Mouse (Mus musculus): ENCODE results near the gene Timp3. TPM values are rescaled to one million over a fixed set of nuclear protein-coding genes. Genes with fewer than 3 reads are reported as not detected.

Gene Timp3
- total and polyA plus RNA-seq, 3 experiments = not detected

DNA sequence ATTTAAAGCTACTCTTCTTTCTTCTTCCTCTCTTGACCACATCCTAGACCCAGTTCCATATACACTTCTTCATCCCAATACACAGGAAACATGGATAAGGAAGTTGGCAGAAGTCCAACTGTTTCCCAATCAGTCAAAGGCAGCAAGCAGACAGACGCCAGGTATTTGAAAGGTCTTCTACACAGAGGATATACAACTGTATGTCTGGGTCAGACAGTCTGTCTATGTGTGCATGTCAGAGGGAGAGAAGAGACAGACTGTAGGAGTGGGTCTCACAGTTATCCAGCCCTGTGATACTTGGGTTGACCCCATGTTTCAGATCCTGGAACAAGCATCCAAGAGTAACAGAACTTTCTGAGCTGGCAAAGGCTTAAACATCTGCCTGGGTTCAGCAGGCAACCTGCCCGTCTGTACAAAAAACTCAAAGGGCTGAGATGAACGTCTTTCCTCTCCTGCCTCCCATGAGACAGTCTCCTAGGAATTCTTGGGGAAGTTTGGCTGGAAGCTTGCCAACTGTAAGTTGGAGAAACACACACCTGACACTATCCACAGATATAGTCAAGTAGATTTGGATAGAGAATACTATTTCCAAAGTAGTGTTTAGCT lies 46.2 kb downstream of the Timp3 start:
- H3K9me3 ChIP-seq (replicated peaks; ENCODE audit: insufficient read depth, low read length) = no peaks in the 10 kb centered on the region
- no peaks in the 10 kb centered on the region for H3K36me3 ChIP-seq (ENCODE audit: control insufficient read depth in 1 of 2, insufficient read depth in 2 of 2, low read length in 2 of 2)
- no peak overlapping the region for H3K27ac ChIP-seq (ENCODE audit: control insufficient read depth, low read depth, low read length)
- no peaks in the 10 kb centered on the region for H3K79me2 ChIP-seq (ENCODE audit: control insufficient read depth, insufficient read depth, low read length, poor library complexity)
- H3K9ac ChIP-seq (ENCODE audit: control insufficient read depth, low read depth, low read length, poor library complexity, severe bottlenecking) = no peak overlapping the region
- DNase-seq (ENCODE audit: low read depth, low spot score) = no peak
- TF ChIP-seq NELFE (IDR thresholded peaks at IDR 0.05; ENCODE audit: low read depth, low read length) (no peak), NRF1 (IDR thresholded peaks at IDR 0.05; ENCODE audit: insufficient read depth, low read depth, low read length, poor library complexity, severe bottlenecking) (no peak), EP300 (IDR thresholded peaks at IDR 0.05; ENCODE audit: low read depth in 1 of 2, low read length in 2 of 2) (no peak), ZNF384 (IDR thresholded peaks at IDR 0.05; ENCODE audit: low read depth, low read length) (no peak), E2F4 (IDR thresholded peaks at IDR 0.05; ENCODE audit: borderline replicate concordance, low read depth, low read length) (no peak), UBTF (IDR thresholded peaks at IDR 0.05; ENCODE audit: borderline replicate concordance, insufficient read depth, low read depth, low read length) (no peak), TBP (IDR thresholded peaks at IDR 0.05; ENCODE audit: low read depth, low read length) (no peak), POLR2AphosphoS2 (IDR thresholded peaks at IDR 0.05; ENCODE audit: low read length) (no peak), MAX (IDR thresholded peaks at IDR 0.05; ENCODE audit: low read length) (no peak), TAL1 (IDR thresholded peaks at IDR 0.05; ENCODE audit: low read length) (no peak), TCF12 (IDR thresholded peaks at IDR 0.05; ENCODE audit: low read depth, low read length) (no peak)
- no peak overlapping the region for H3K4me3 ChIP-seq (ENCODE audit: control insufficient read depth in 1 of 2, insufficient read depth in 1 of 2, low read depth in 2 of 2, low read length in 2 of 2)
- no peaks in the 10 kb centered on the region for H3K27me3 ChIP-seq (ENCODE audit: control insufficient read depth in 1 of 2, insufficient read depth in 2 of 2, low read length in 2 of 2)
- H3K4me1 ChIP-seq (ENCODE audit: control insufficient read depth in 1 of 2, insufficient read depth in 2 of 2, low read length in 2 of 2) = no peaks in the 10 kb centered on the region

DNA sequence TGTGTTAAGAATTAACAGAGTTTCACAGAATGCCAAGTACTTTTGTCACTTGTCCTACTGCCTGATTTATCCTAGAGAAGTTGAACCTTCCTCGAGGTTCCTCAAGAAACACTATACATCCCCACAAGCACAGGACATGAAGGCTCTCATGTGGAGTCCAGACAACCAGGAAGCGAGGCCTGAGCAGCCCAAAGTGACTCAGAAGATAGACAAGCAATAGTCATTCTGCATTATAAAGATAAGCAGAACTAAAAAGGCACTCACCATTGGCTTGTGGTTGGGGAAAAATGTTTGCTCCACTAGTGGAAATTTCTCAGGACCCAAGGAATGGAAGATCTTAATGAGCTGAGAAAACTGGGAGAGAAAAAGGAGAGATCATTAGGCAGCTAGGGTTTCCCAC lies 51.1 kb downstream of the Timp3 start:
- Histone ChIP-seq H3K4me3 (ENCODE audit: control insufficient read depth in 1 of 2, insufficient read depth in 1 of 2, low read depth in 2 of 2, low read length in 2 of 2) (no peak overlapping the region), H3K9ac (ENCODE audit: control insufficient read depth, low read depth, low read length, poor library complexity, severe bottlenecking) (no peak overlapping the region), H3K27me3 (ENCODE audit: control insufficient read depth in 1 of 2, insufficient read depth in 2 of 2, low read length in 2 of 2) (no peaks in the 10 kb centered on the region), H3K9me3 (replicated peaks; ENCODE audit: insufficient read depth, low read length) (no peaks in the 10 kb centered on the region), H3K79me2 (ENCODE audit: control insufficient read depth, insufficient read depth, low read length, poor library complexity) (no peaks in the 10 kb centered on the region), H3K36me3 (ENCODE audit: control insufficient read depth in 1 of 2, insufficient read depth in 2 of 2, low read length in 2 of 2) (no peaks in the 10 kb centered on the region), H3K4me1 (ENCODE audit: control insufficient read depth in 1 of 2, insufficient read depth in 2 of 2, low read length in 2 of 2) (no peaks in the 10 kb centered on the region), H3K27ac (ENCODE audit: control insufficient read depth, low read depth, low read length) (no peak overlapping the region)
- TF ChIP-seq MAFK (IDR thresholded peaks at IDR 0.05; ENCODE audit: borderline replicate concordance, low read depth, low read length) (no peak), ZC3H11A (IDR thresholded peaks at IDR 0.05; ENCODE audit: low read depth, low read length) (no peak), MAZ (IDR thresholded peaks at IDR 0.05; ENCODE audit: low read depth, low read length) (no peak), POLR2AphosphoS5 (IDR thresholded peaks at IDR 0.05; ENCODE audit: borderline replicate concordance, low read depth, low read length) (no peak), HCFC1 (IDR thresholded peaks at IDR 0.05; ENCODE audit: low read depth, low read length) (no peak), TAL1 (IDR thresholded peaks at IDR 0.05; ENCODE audit: low read length) (no peak), ZKSCAN1 (IDR thresholded peaks at IDR 0.05; ENCODE audit: low read depth, low read length) (no peak), USF1 (IDR thresholded peaks at IDR 0.05; ENCODE audit: low read depth, low read length) (no peak), GATA1 (IDR thresholded peaks at IDR 0.05; ENCODE audit: low read depth, low read length) (no peak), MXI1 (IDR thresholded peaks at IDR 0.05; ENCODE audit: low read depth, low read length) (no peak), SMC3 (IDR thresholded peaks at IDR 0.05; ENCODE audit: low read depth, low read length) (no peak), UBTF (IDR thresholded peaks at IDR 0.05; ENCODE audit: borderline replicate concordance, insufficient read depth, low read depth, low read length) (no peak)
- no peak for DNase-seq (ENCODE audit: low read depth, low spot score)

Measured in MEL (cell line).